Mouse (Mus musculus): ENCODE measurements at regions not wholly inside any gene's neighbourhood (a gene's known extent, or its start where the extent isn't known, plus 50 kb on each side); places are given as distances from the start of the nearest gene placed in this dataset.

DNA sequence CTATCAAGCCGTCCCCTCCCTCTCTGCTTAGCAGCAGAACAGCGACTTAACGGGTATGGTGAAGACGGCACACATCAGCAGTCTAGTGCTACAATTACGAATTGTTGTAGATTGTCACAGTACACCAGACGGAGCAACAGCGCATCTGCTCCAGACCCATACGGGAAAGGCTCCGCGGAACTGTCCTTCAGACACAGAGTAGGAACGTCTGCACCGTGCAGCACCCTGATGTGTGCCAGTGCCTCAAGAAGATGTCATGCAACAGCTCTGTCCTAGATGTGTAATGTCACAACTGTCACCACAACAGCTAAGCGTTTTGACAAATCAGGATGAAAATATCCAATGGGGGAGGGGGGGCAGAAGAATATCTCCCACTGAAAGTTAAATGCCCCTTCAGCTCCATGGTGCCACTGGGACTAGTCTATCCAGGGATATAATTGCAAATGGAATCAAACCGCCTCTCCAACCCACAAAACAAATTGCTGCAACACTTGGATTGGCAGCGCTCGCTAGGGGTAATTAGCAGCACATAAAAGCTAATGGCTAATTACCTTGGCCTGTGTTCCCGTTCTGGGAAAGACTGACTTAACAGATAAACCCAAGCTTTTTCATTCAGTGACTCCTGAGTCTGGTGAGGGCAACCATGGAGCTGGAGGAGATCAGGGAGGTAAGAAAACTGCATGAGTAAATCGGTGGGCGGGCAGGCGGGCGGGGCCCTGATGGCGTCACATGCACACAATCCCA lies 472.6 kb downstream of the Zfp704 start:
- intact Hi-C loops (cut with DNase I), result no loop called here

DNA sequence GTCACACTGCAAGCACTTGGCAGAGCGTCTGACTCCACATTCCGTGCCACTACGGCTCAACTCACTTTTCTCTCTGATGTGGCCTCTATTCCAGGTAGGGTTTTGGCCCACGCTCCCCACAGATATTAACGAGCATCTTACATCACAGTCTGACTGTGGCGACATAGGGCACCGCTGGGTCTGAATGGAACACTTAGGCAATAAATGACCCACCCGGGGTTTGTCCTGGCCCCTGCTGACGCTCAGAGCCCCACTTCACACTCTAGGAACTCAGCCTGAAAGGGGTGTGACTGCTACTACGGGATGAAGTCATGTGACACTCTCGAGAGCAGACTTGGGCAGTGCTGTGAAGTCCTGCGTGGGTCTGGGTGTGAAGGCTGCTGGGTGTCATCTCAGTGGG lies 475.9 kb downstream of the Zfp704 start:
- intact Hi-C loops (cut with DNase I), result no loop called here

DNA sequence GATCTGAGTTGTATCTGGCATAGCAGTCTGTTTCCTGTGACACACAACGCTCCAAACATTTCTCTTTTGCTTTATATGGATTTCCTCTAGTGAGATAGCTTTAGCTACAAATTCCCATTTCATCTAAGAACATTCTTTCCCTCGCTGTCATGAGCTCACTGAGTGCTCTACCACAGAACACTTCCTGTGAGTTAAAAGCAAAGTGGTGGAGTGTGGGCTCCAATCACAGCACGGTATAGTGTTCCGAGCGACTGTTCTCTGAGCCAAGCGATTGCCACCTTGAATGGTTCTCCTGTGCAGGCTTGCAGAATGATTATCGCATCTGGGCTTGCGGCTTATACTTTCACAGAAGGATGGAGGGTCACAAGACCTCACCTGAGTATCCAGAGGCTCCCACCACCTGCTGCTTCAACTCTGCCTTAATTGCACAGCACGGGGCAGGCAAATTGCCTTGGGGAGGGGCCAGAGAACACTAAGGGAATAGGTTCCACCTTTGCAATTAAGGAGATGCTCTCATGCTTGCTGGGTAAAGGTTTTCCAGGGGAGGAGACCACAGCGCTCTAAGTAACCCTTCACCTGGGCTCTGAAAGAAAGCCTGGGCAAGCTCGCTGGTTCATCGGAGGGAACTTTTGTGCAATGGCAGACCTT lies 477.7 kb downstream of the Zfp704 start:
- intact Hi-C loops (cut with DNase I), result no loop called here

DNA sequence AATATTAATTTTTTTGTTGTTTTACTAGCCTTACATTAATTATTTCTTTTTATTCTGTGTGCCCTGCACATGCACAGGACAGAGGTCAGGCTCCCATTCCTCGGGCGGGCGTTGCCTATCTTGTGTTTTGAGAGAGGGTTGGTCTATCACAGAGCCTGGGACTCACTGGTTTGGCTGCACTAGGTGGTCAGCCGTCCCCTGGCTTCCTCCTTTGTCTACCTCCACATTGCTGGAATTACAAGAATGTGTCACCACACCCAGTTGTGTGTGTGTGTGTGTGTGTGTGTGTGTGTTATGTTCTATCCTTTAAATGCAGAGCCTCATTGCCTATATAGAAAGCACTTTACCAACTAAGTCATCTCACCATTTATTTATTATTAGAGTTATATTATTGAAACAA lies 478.5 kb downstream of the Zfp704 start:
- intact Hi-C loops (cut with DNase I), result no loop called here

DNA sequence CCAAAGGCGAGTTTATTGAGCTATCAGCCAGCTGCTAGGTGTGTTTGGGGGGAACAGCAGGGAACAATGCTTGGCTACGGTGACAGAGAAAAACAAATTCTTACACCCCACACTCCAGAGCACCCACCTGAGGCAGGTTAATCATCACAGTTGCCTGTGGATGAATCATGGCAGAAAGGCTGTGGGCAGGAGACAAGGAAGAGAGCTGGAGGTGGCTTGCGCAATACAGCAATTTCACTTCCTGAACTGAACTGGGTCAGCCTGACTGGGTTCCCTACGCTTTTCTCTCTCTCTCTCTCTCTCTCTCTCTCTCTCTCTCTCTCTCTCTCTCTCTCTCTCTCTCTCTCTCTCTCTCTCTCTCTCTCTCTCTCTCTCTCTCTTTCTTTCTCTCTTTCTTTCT lies 481.5 kb downstream of the Zfp704 start:
- intact Hi-C loops (cut with DNase I), result no loop called here

DNA sequence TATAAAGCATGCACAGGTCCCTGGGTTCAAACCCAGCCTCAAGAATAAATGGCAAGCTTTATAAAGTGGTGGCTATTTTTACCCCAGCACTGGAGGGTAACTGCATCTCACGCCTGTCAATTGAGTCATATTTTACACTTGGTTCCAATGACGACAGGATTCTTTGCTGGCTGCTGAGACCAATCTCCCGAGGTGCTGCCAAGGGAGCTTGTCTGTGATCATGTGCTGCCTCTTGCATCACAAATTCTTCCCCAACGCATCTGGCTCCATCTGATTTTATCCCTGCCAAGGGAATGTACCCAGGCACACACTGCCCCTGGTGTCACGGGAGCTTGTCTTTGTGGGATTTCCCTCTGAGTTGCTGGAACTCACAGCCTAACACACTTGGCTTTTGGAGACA lies 486.8 kb downstream of the Zfp704 start:
- intact Hi-C loops (cut with DNase I), result no loop called here

DNA sequence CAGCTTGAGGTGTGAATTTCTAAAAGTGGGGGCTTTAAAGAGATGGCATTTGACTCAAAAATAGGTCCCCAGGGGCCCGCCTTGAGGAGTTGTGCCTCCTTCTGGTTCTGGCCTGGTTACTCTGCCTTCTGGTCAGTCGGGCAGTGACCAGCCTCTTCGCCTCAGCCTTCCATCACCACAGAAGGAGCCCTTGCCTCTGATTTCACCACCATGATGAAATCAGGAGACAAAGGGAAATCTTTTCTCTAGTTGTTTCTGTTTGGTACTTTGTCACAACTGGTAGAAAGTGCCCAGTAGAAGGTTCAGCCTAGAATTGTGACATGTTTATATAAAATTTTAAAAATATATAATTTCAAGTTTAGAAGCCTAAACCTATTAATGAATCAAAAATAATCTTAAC lies 492.0 kb downstream of the Zfp704 start:
- intact Hi-C loops (cut with DNase I), result no loop called here

DNA sequence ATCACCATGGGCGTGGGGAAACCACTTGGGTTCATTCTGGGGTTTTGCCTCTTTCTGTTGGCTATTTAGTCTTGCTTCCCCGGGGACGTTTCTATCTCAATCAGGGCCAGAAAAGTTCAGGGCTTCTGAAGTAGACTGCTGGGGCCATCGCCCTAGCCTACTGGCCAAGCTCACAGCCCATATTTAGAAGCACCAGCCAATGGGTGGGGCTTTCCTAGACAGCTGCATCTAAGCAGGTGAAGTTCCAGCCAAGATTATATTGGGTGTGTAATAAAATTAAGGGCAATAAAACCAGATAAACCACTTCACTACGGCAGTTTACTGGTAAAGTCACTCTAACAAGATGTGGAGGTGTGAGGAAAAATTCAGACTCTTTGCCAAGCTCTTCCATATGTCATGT lies 496.5 kb downstream of the Zfp704 start:
- intact Hi-C loops (cut with DNase I), result no loop called here

DNA sequence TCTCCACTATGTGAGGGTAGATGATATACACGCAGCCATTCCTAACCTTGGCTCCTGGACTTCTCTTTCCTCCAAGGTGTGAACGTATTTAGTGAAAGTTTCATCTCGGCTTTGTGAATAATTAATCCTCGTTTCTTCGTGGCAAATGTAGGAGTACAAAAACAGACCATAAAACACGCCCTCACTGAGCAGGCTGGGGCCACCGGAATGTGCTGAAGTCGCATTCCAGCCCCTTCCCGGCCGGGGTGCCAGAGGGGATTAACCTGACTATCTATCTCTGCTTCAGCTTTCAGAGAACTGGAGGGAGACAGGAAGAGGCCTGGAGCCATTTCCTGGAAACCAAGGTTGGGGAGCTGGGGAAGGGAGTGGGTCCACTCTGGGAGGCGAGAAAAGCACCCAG lies 499.1 kb downstream of the Zfp704 start:
- intact Hi-C loops (cut with DNase I), result no loop called here

DNA sequence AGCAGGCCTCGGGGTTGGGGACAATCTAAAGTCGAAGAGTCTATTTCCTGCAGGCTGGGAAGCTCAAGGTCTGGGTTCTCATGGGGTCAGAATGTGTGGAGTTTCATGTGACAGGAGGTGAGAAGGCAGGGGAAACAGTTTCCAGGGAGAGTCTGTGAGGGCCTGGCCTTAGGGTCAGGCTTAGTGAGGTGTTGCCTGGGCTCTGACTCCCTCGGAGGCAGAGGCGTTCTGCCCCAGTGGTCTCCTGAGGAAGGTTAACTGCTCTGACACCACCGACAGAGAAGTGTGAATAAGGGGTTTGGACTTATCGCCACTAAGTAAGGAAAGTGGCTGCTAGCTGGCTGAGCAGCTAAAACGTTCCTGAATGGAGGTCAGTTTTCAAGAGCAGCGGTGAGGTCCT lies 499.9 kb downstream of the Zfp704 start:
- intact Hi-C loops (cut with DNase I), result no loop called here

DNA sequence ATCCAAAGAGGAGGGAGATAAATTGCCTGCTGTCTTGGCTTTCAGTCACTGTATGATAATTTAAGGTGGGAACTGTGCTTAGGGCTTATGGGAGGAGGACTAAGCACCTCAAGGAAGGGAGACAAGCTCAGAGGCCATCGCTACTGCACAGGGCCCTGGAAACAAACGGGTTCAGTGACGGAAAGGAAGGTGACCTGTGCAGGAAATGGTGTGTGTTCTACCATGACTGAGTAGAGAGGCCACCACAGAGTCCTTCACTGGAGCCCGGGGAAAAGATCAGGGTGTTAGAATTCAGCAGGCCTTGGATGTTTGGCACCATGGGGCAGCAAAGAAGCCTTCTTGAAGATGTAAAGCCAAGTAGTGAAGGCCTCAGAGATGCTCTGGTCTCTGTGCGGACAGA lies 500.4 kb downstream of the Zfp704 start:
- intact Hi-C loops (cut with DNase I), result no loop called here

DNA sequence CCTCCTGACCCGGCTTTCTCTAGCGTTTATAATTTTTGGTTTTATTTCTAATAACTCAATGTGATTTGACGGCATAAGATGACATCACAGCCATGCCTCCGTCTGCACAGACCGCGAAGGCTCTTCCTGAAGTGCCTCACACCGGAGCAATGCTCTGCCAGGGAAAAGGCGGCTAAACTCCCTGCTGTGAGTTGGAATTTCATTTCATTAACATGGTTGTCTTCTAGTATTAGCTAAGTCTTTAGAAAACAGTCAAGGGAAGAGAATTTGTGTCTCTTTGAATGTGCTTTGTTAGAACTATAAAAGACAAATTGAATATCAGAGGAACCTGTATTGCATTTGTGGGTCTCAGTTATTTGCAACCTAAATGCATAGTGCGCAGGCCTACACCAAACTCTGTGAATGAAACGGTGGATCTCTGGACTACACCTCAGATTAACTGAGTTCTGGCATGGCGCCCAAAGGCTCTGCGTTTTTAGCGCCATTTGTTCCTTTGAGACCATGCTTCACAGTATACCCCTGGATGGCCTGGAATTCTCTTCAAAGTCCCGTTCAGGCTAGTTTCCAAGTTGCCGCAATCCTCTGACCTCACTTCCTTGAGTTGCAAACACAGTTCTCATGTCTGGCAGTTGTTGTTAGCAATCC lies 502.0 kb downstream of the Zfp704 start:
- intact Hi-C loops (cut with DNase I), result no loop called here

DNA sequence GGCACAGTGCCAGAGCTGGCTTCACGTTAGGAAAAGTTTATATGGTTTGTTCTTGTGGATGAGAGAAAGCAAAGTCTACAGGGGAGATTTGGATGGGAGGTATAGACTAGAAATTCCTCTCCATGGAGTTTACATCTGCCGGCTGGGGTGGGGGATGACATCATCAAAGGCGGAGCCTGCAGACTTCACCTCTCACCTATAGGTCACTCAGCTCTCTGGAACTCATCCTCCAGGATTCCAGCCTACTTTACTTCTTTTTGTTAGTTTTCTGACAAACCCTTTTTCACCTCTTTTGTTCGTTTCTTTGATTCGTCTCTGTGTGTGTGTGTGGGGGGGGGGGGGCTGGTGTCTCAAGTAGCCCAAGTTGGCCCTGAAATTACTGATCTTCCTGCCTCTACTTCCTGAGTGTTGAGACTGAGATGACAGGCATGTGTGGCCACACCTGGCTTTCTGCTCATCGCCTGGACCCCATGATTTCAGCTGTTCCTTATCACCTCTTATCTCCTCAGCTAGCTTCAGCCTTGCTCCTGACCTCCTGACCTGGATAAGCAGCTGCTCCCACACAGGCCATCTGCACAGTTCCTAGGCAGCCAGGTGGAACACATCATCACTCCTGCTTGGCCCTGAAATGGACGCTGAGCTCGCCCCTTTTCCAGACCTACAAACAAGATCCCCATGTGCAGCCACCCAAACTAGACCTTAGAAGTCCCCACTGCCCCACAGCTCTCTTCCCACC lies 504.5 kb downstream of the Zfp704 start:
- intact Hi-C loops (cut with DNase I), result no loop called here

DNA sequence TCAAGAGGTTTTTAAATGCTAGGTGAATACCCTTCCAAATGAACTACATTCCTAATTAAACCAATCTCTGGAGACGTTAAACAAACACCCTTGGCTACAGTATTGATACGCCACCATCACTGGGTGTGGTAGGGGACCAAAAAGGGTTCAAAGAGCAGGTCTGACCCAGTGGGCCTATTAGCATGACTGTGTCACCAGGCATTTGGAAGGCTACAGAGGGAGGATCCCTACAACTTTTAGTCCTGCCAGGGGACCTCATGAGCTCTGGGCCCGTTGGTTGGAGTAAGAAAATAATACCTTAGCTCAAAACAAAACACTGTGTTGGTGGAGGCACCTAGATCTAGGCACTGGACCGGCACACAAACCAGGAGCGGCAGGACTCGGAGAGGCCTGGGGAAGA lies 506.4 kb downstream of the Zfp704 start:
- intact Hi-C loops (cut with DNase I), result no loop called here

DNA sequence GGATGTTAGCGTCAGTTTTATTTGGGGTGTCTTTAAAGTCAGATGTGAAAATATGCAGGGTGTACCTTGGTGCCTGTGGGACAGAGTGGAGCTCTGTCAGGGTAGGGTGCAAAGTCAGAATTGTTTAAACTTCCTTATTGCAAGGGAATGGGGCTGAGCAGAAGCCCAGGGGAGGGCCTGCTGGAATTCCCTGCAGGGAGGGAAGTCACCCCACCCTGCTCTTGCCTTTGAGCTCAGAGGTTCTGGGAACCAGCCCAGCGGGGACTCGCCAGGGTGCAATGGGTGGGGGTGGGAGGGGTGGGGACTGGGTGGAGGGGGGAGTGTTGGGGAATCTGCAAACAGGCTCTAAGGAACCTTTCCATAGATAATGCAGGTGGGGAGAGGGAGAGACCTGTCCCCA lies 508.6 kb downstream of the Zfp704 start:
- intact Hi-C loops (cut with DNase I), result no loop called here

DNA sequence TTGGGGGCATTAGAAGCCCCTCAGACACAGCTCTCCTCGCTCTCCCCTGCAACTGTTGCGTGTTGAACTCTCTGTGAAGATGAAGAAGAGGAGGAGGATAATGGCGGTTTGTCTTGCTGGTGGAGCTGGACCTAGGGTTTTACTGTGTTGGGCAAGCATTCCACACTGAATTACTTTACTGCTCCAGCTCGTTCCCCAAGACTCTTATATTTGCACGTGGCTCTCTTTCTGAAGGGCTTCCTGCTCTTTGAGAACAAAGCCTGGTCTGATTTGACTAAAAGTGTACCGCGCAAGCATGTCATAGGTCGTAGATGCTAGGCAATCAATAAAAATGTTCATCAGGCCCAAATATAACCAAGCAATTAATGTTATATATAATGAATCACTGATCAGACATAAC lies 509.1 kb downstream of the Zfp704 start:
- intact Hi-C loops (cut with DNase I), result no loop called here

DNA sequence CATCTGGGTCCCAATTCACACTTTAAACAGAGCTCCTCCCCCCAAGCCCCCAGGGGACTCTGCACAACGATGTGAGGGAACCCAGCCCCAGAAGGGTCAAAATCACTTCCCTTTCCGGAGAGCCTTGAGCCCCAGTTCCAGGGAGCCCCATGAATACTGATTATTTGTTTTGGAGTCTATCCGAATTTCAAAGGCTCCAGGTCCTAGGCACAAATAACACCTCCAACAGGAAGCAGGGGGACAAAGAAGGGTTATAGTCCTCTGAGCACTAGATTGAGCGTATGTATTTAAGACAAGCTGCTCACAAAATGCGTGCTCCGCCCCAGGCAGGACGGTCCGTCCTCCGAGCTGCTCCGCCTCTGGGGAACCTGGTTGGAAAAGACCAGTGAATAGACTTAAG lies 511.4 kb downstream of the Zfp704 start:
- intact Hi-C loops (cut with DNase I), result no loop called here

DNA sequence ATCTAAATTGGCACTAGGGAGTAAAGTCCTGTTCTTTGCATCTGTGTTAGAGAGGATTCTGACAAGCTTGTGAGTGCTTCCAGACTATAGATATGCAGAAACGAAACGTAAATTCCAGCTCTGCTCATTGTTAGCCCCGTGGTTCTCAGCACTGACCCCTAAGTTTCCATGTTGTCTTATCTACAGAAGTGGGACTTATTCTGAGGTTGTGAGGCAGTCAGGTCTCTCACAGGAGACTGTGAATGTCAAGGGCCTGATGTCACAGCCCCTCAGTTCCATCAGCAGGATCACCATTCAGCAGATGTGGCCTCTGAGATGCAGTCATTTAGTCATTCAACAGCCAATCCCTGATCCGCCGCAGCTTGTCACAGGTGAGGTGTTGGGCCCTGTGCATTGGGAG lies 525.8 kb downstream of the Zfp704 start:
- intact Hi-C loops (cut with DNase I), result loop anchor here (10.0 kb wide), 1 partner anchor 151 kb away; no protein-coding TSS in a partner anchor

DNA sequence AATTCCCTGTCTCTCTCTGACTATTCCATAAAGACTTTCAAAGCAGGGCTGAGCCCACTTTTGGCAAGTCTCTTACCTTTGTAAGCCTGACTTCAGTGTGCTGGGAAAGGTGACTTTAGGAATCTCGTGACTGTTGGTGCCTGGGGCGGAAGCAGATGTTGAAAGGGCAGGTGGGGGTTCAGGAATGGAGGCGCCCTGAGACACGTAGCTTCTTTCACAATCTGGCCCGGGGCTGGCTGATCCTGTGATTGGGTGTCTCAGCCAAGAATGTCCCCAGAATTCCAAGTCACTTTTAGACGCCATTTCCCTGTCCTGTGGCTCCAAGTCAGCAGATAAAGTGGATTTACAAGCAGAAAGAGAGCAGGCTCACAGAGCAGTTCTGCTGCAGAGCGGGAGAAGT lies 527.8 kb downstream of the Zfp704 start:
- intact Hi-C loops (cut with DNase I), result loop anchor here (10.0 kb wide), 1 partner anchor 153 kb away; no protein-coding TSS in a partner anchor

DNA sequence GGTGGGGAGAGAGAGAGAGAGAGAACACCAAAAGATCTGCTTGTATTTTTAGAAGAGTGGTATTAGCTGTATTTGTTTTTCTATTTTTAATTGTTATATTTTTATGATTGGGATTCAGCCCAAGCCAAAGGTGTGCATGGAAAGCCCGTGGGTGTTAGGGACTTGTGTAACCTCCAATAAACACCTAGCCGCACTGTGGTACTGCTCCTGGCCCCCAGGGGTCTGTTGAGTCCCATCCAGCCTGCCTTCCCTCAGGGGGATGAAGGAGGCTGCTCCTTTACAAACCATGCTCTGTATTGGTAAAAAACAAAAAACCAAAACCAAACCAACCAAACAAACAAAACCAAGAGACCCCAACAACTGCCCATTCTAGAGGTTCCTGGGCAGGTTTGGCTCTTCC lies 531.7 kb downstream of the Zfp704 start:
- intact Hi-C loops (cut with DNase I), result loop anchor here (5.0 to 10.0 kb wide), 4 partner anchors 259 to 629 kb away; no protein-coding TSS in a partner anchor

DNA sequence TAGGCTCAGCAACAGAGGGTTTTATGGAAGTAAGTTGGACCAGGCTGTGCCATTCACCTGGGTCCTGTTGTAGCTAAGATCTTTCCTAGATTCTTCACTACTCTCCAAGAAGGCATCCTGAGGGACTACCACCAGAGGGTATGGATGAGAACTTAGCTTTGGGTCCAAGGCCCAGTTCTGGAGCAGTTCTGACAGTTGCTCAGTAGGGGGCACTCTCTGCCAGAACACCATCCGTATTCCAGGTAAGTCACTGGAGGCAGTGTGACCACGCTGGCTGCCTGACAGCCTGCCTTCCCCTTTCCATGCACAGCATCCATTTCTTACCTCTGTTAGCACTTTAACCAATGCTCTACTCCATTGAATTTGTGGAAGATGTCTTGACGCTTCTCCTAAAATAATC lies 533.2 kb downstream of the Zfp704 start:
- intact Hi-C loops (cut with DNase I), result loop anchor here (5.0 to 10.0 kb wide), 4 partner anchors 261 to 631 kb away; no protein-coding TSS in a partner anchor

DNA sequence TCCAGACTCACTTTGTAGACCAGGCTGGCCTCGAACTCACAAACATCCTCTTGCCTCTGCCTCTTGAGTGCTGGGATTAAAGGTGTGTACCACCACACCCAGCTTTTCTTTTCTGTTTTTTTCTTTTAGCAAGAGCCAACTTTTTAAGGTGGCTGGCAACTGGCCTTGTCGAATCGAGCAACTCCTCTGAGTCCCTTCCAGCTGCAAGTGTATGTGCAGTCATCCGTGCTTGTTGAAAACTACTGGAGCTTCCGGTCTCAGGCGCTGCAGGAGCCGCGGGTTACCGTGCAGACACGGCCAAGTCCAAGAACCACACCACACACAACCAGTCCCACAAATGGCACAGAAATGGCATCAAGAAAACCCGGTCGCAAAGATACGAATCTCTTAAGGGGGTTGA lies 537.4 kb downstream of the Zfp704 start:
- intact Hi-C loops (cut with DNase I), result loop anchor here (10.0 kb wide), 1 partner anchor 332 kb away; no protein-coding TSS in a partner anchor

All from adrenal gland (tissue).